Comparison of ENCODE assay signal across 8 mouse cellular contexts in the genomic region with DNA sequence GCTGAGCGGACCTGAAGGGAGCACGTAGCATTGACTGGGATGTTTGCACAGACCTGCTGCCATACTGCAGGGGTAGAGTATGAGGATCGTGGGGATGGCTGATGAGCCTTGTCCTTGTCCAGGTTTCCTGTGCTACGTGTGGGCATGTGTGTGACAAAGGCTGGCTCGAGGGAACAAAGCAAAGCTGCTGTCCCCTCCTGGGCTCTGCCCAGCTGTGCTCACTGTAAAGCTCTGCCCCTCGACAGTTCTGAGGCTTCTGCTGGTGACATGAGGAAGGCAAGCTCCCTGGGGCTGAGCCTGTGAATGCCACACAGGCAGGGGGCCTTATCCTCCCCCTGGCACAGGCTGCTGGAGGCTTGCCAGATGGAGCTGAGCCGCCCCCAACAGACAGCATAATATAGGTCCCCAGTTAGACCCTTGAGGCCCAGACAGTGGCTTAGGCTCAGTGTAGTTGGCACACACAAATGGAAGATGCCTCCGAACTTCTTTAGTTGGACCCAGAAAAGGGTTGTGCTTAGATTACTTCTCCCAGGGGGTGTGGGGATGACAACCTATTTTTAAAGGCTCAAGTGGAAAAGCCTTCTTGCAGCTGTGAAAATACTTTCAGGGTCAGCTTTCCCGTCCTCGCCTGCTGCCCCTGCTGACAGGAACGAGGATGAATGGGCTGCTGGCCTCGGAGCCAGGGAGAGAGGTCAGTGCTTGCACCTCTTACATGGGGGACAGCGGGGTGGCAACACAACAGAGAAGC. TPM values are rescaled to one million over a fixed set of nuclear protein-coding genes. Genes with fewer than 3 reads are reported as not detected.
A peak's percentile ranks its signal among the peaks of the same experiment; 100 is the strongest.
DNase-seq lines count a peak whose midpoint lies in the region; ATAC-seq lines count a peak whose summit lies in the region.

No protein-coding gene starts in this region.

- no peaks in the 10 kb centered on the region for H3K36me3 ChIP-seq in lung, embryonic 16.5 days (ENCODE audit: control insufficient read depth, insufficient read depth, low read length)
- no peaks in the 10 kb centered on the region for H3K36me3 ChIP-seq in embryonic facial prominence, embryonic 13.5 days
- no peaks in the 10 kb centered on the region for H3K36me3 ChIP-seq in hindbrain, embryonic 10.5 days
- H3K36me3 ChIP-seq in neural tube, embryonic 11.5 days (ENCODE audit: control insufficient read depth, insufficient read depth, low read length), result no peaks in the 10 kb centered on the region

- ATAC-seq in lung, embryonic 16.5 days (ENCODE audit: low read depth), result peak; percentile 50; the same call in 1 of the 2 replicates
- ATAC-seq in embryonic facial prominence, embryonic 13.5 days (ENCODE audit: insufficient number of reproducible peaks, insufficient read depth, low FRiP score, low TSS enrichment, low read depth), result no peak; the same call in 1 of the 2 replicates
- peak; percentile 45; the same call in 1 of the 2 replicates for ATAC-seq in neural tube, embryonic 11.5 days (ENCODE audit: insufficient read depth, low FRiP score, low TSS enrichment)
- ATAC-seq in erythroid progenitor cell, adult 5-6 weeks (replicated peaks; ENCODE audit: low FRiP score, poor library complexity, severe bottlenecking), result no peak

- H3K9ac ChIP-seq in lung, embryonic 16.5 days (ENCODE audit: low read length), result no peak overlapping the region
- no peak overlapping the region for H3K9ac ChIP-seq in embryonic facial prominence, embryonic 13.5 days
- H3K9ac ChIP-seq in neural tube, embryonic 11.5 days (ENCODE audit: low read length), result 0 out of 2 replicates have a peak overlapping the region, but pooled peaks have one; percentile 2

- H3K27ac ChIP-seq in lung, embryonic 16.5 days (ENCODE audit: low read length), result no peak overlapping the region
- H3K27ac ChIP-seq in embryonic facial prominence, embryonic 13.5 days, result peak overlapping the region; percentile 55
- H3K27ac ChIP-seq in hindbrain, embryonic 10.5 days, result peak overlapping the region; percentile 73
- H3K27ac ChIP-seq in neural tube, embryonic 11.5 days (ENCODE audit: low read depth, low read length), result no peak overlapping the region

- no peak overlapping the region for H3K4me2 ChIP-seq in lung, embryonic 16.5 days (ENCODE audit: low read depth, low read length)
- no peak overlapping the region; the same call in 1 of the 2 replicates for H3K4me2 ChIP-seq in embryonic facial prominence, embryonic 13.5 days
- H3K4me2 ChIP-seq in neural tube, embryonic 11.5 days (ENCODE audit: low read depth), result no peak overlapping the region

- H3K9me3 ChIP-seq in lung, embryonic 16.5 days (ENCODE audit: control insufficient read depth, low read length), result no peaks in the 10 kb centered on the region
- no peaks in the 10 kb centered on the region for H3K9me3 ChIP-seq in embryonic facial prominence, embryonic 13.5 days
- no peaks in the 10 kb centered on the region for H3K9me3 ChIP-seq in hindbrain, embryonic 10.5 days
- no peaks in the 10 kb centered on the region for H3K9me3 ChIP-seq in neural tube, embryonic 11.5 days (ENCODE audit: control insufficient read depth, low read length)

- no peak overlapping the region for H3K4me3 ChIP-seq in lung, embryonic 16.5 days (ENCODE audit: low read length)
- no peak overlapping the region for H3K4me3 ChIP-seq in embryonic facial prominence, embryonic 13.5 days
- H3K4me3 ChIP-seq in hindbrain, embryonic 10.5 days, result no peak overlapping the region
- H3K4me3 ChIP-seq in neural tube, embryonic 11.5 days (ENCODE audit: low read depth, low read length), result no peak overlapping the region

- H3K27me3 ChIP-seq in lung, embryonic 16.5 days (ENCODE audit: control insufficient read depth, insufficient read depth, low read depth, low read length), result no peaks in the 10 kb centered on the region
- no peaks in the 10 kb centered on the region for H3K27me3 ChIP-seq in embryonic facial prominence, embryonic 13.5 days
- peaks cover 3% of the 10 kb centered on the region; the same call in 1 of the 2 replicates for H3K27me3 ChIP-seq in hindbrain, embryonic 10.5 days (ENCODE audit: insufficient read depth, poor library complexity, severe bottlenecking)
- H3K27me3 ChIP-seq in neural tube, embryonic 11.5 days (ENCODE audit: control insufficient read depth, insufficient read depth, low read length), result no peaks in the 10 kb centered on the region

- H3K4me1 ChIP-seq in lung, embryonic 16.5 days (replicated peaks; ENCODE audit: control insufficient read depth, insufficient read depth, low read length), result peaks cover 5% of the 10 kb centered on the region; the same call in 1 of the 2 replicates
- H3K4me1 ChIP-seq in embryonic facial prominence, embryonic 13.5 days, result peaks cover 45% of the 10 kb centered on the region
- peaks cover 52% of the 10 kb centered on the region for H3K4me1 ChIP-seq in hindbrain, embryonic 10.5 days (replicated peaks)
- peaks cover 11% of the 10 kb centered on the region for H3K4me1 ChIP-seq in neural tube, embryonic 11.5 days (ENCODE audit: control insufficient read depth, insufficient read depth, low read length)

- no peak for DNase-seq in lung, postnatal 25 days (ENCODE audit: low spot score)
- DNase-seq in hindbrain, embryonic 10.5 days (ENCODE audit: low spot score), result peak; percentile 44
- peak; percentile 41 for DNase-seq in neural tube, embryonic 11.5 days (ENCODE audit: low spot score)
- DNase-seq in ovary, postnatal 10 days (ENCODE audit: low spot score), result no peak
- DNase-seq in cerebellum, adult 8-10 months, result no peak

- WGBS in lung, embryonic 16.5 days, result 29% methylated on average over 13 of the region's 13 CpGs
- 28% methylated on average over 13 of the region's 13 CpGs for WGBS in embryonic facial prominence, embryonic 13.5 days
- 23% methylated on average over 13 of the region's 13 CpGs for WGBS in hindbrain, embryonic 10.5 days
- 22% methylated on average over 13 of the region's 13 CpGs for WGBS in neural tube, embryonic 11.5 days

RNA-seq across cellular contexts. Expression of gene Hdac4, which starts 16.7 kb away (rescaled TPM):
- polyA plus RNA-seq in lung, embryonic 16.5 days (2015; fragmentation: Nextera tagmentation; extraction: Ambion mirVana), result 15.6 and 17.6 TPM in 2 replicates
- polyA plus RNA-seq in embryonic facial prominence, embryonic 13.5 days (2015; fragmentation: Nextera tagmentation; extraction: Ambion mirVana), result 34.6 and 34.7 TPM in 2 replicates
- 20.8 TPM in 2 replicates for polyA plus RNA-seq in hindbrain, embryonic 10.5 days (2016; fragmentation: Nextera tagmentation; extraction: Ambion mirVana)
- polyA plus RNA-seq in neural tube, embryonic 11.5 days (2014; fragmentation: Nextera tagmentation; extraction: Ambion mirVana), result 31.1 and 32.7 TPM in 2 replicates
- 6.3 and 10.8 TPM in 2 replicates for total RNA-seq in erythroid progenitor cell, adult 5-6 weeks (2015; ENCODE audit: low replicate concordance)
- 3.6 and 8.0 TPM in 2 replicates for total RNA-seq in erythroid progenitor cell, adult 5-6 weeks (2017; ENCODE audit: low replicate concordance)

Comparison
In these comparisons a context has a peak if more than half of its experiments do, and no peak if none do; other contexts are left out.
1. ATAC-seq: peak in lung, embryonic 16.5 days (single experiment) and neural tube, embryonic 11.5 days (single experiment); none in embryonic facial prominence, embryonic 13.5 days (single experiment) and erythroid progenitor cell, adult 5-6 weeks (single experiment).
2. H3K27ac ChIP-seq: peak in embryonic facial prominence, embryonic 13.5 days (single experiment) and hindbrain, embryonic 10.5 days (single experiment); none in lung, embryonic 16.5 days (single experiment) and neural tube, embryonic 11.5 days (single experiment).
3. DNase-seq: peak in hindbrain, embryonic 10.5 days (single experiment) and neural tube, embryonic 11.5 days (single experiment); none in lung, postnatal 25 days (single experiment), ovary, postnatal 10 days (single experiment) and cerebellum, adult 8-10 months (single experiment).